Mouse (Mus musculus): ENCODE measurements around the gene Kmt2a. TPM values are rescaled to one million over a fixed set of nuclear protein-coding genes. Genes with fewer than 3 reads are reported as not detected.

Gene Kmt2a
- polyA plus RNA-seq, 1 experiment from 2014 or later, result 14.7 TPM

- no peak overlapping the region for H3K9ac ChIP-seq (ENCODE audit: low read length)
- H3K4me1 ChIP-seq (replicated peaks; ENCODE audit: control insufficient read depth, insufficient read depth, low read length), result no peaks in the 10 kb centered on the region
- no peak overlapping the region for H3K4me3 ChIP-seq (ENCODE audit: low read depth, low read length)
- H3K36me3 ChIP-seq (ENCODE audit: control insufficient read depth, insufficient read depth, low read length), result peaks cover 5% of the 10 kb centered on the region
- no peak for DNase-seq (ENCODE audit: low spot score)
- ATAC-seq (replicated peaks; ENCODE audit: low FRiP score, low TSS enrichment, low read depth), result no peak
- H3K27ac ChIP-seq (ENCODE audit: low read depth), result no peak overlapping the region
- H3K9me3 ChIP-seq (ENCODE audit: control insufficient read depth, low read length), result no peaks in the 10 kb centered on the region
- WGBS, result 72% methylated on average over 4 of the region's 4 CpGs
- H3K27me3 ChIP-seq (replicated peaks; ENCODE audit: control insufficient read depth, insufficient read depth, low read length), result no peaks in the 10 kb centered on the region
- no peak overlapping the region for H3K4me2 ChIP-seq (ENCODE audit: low read length)
Measured at GRCm38 (mm10) chr9:44905620-44906019, 24.5 kb upstream of the Kmt2a start.

DNA sequence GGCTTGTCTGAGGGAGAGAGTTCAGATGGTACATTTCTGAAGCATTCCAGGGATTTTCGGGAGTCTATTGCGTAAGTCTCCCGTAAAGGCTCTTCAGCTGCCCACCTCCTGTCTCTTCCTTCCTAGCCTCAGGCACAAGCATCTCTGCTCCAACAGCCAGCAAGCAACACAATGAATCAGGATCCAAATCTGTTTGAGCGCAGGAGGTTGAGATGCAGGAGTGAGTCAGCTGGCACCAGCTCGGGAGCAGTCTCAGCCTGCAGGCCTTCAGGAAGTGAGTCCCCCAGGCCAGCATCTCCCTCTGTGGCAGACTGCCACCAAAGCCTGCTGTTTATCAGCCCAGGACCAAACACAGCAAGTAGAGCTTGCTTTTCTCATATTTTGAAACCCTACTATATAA lies 23.9 kb upstream of the Kmt2a start:
- no peaks in the 10 kb centered on the region for H3K27me3 ChIP-seq (replicated peaks; ENCODE audit: control insufficient read depth, insufficient read depth, low read length)
- H3K9ac ChIP-seq (ENCODE audit: low read length), result no peak overlapping the region
- ATAC-seq (replicated peaks; ENCODE audit: low FRiP score, low TSS enrichment, low read depth) (no peak), DNase-seq (ENCODE audit: low spot score) (no peak)
- no peaks in the 10 kb centered on the region for H3K9me3 ChIP-seq (ENCODE audit: control insufficient read depth, low read length)
- H3K36me3 ChIP-seq (ENCODE audit: control insufficient read depth, insufficient read depth, low read length), result no peaks in the 10 kb centered on the region
- no peak overlapping the region for H3K4me2 ChIP-seq (ENCODE audit: low read length)
- H3K4me3 ChIP-seq (ENCODE audit: low read depth, low read length), result no peak overlapping the region
- no peak overlapping the region for H3K27ac ChIP-seq (ENCODE audit: low read depth)
- 54% methylated on average over 5 of the region's 5 CpGs for WGBS
- no peaks in the 10 kb centered on the region for H3K4me1 ChIP-seq (replicated peaks; ENCODE audit: control insufficient read depth, insufficient read depth, low read length)

- H3K36me3 ChIP-seq (ENCODE audit: control insufficient read depth, insufficient read depth, low read length), result no peaks in the 10 kb centered on the region
Measured at GRCm38 (mm10) chr9:44903856-44904255, 22.8 kb upstream of the Kmt2a start.

GRCm38 (mm10) chr9:44900402-44900801 lies 19.3 kb upstream of the Kmt2a start:
- H3K36me3 ChIP-seq (ENCODE audit: control insufficient read depth, insufficient read depth, low read length), result no peaks in the 10 kb centered on the region
- 64% methylated on average over 4 of the region's 4 CpGs for WGBS
- DNase-seq (ENCODE audit: low spot score), result no peak
- no peaks in the 10 kb centered on the region for H3K4me1 ChIP-seq (replicated peaks; ENCODE audit: control insufficient read depth, insufficient read depth, low read length)
- no peaks in the 10 kb centered on the region for H3K27me3 ChIP-seq (replicated peaks; ENCODE audit: control insufficient read depth, insufficient read depth, low read length)
- no peak overlapping the region for H3K27ac ChIP-seq (ENCODE audit: low read depth)
- H3K4me2 ChIP-seq (ENCODE audit: low read length), result no peak overlapping the region
- no peak overlapping the region for H3K9ac ChIP-seq (ENCODE audit: low read length)
- no peak overlapping the region for H3K4me3 ChIP-seq (ENCODE audit: low read depth, low read length)
- no peak for ATAC-seq (replicated peaks; ENCODE audit: low FRiP score, low TSS enrichment, low read depth)
- H3K9me3 ChIP-seq (ENCODE audit: control insufficient read depth, low read length), result no peaks in the 10 kb centered on the region

More at GRCm38 (mm10) chr9:44903856-44904255, 22.8 kb upstream of the Kmt2a start:
- WGBS, result 75% methylated on average over 4 of the region's 4 CpGs
- DNase-seq (ENCODE audit: low spot score) (no peak), ATAC-seq (replicated peaks; ENCODE audit: low FRiP score, low TSS enrichment, low read depth) (no peak)
- Histone ChIP-seq H3K4me1 (replicated peaks; ENCODE audit: control insufficient read depth, insufficient read depth, low read length) (no peaks in the 10 kb centered on the region), H3K27me3 (replicated peaks; ENCODE audit: control insufficient read depth, insufficient read depth, low read length) (no peaks in the 10 kb centered on the region), H3K4me2 (ENCODE audit: low read length) (no peak overlapping the region), H3K9ac (ENCODE audit: low read length) (no peak overlapping the region), H3K27ac (ENCODE audit: low read depth) (no peak overlapping the region), H3K9me3 (ENCODE audit: control insufficient read depth, low read length) (no peaks in the 10 kb centered on the region), H3K4me3 (ENCODE audit: low read depth, low read length) (no peak overlapping the region)

GRCm38 (mm10) chr9:44899716-44900115 lies 18.6 kb upstream of the Kmt2a start:
- Histone ChIP-seq H3K36me3 (ENCODE audit: control insufficient read depth, insufficient read depth, low read length) (no peaks in the 10 kb centered on the region), H3K9me3 (ENCODE audit: control insufficient read depth, low read length) (no peaks in the 10 kb centered on the region), H3K27ac (ENCODE audit: low read depth) (no peak overlapping the region), H3K9ac (ENCODE audit: low read length) (no peak overlapping the region), H3K27me3 (replicated peaks; ENCODE audit: control insufficient read depth, insufficient read depth, low read length) (no peaks in the 10 kb centered on the region), H3K4me1 (replicated peaks; ENCODE audit: control insufficient read depth, insufficient read depth, low read length) (no peaks in the 10 kb centered on the region), H3K4me3 (ENCODE audit: low read depth, low read length) (no peak overlapping the region), H3K4me2 (ENCODE audit: low read length) (no peak overlapping the region)
- WGBS, result 69% methylated on average over 3 of the region's 3 CpGs
- no peak for DNase-seq (ENCODE audit: low spot score)
- no peak for ATAC-seq (replicated peaks; ENCODE audit: low FRiP score, low TSS enrichment, low read depth)

- Histone ChIP-seq H3K27me3 (replicated peaks; ENCODE audit: control insufficient read depth, insufficient read depth, low read length) (no peaks in the 10 kb centered on the region), H3K9me3 (ENCODE audit: control insufficient read depth, low read length) (no peaks in the 10 kb centered on the region), H3K9ac (ENCODE audit: low read length) (no peak overlapping the region), H3K4me1 (replicated peaks; ENCODE audit: control insufficient read depth, insufficient read depth, low read length) (no peaks in the 10 kb centered on the region), H3K36me3 (ENCODE audit: control insufficient read depth, insufficient read depth, low read length) (no peaks in the 10 kb centered on the region), H3K4me3 (ENCODE audit: low read depth, low read length) (no peak overlapping the region), H3K27ac (ENCODE audit: low read depth) (no peak overlapping the region), H3K4me2 (ENCODE audit: low read length) (no peak overlapping the region)
- WGBS, result 59% methylated on average over 4 of the region's 4 CpGs
- no peak for DNase-seq (ENCODE audit: low spot score)
- ATAC-seq (replicated peaks; ENCODE audit: low FRiP score, low TSS enrichment, low read depth), result no peak
Measured at GRCm38 (mm10) chr9:44897024-44897423, 15.9 kb upstream of the Kmt2a start.

- 46% methylated on average over 3 of the region's 3 CpGs for WGBS
- Histone ChIP-seq H3K4me2 (ENCODE audit: low read length) (no peak overlapping the region), H3K27me3 (replicated peaks; ENCODE audit: control insufficient read depth, insufficient read depth, low read length) (no peaks in the 10 kb centered on the region), H3K4me1 (replicated peaks; ENCODE audit: control insufficient read depth, insufficient read depth, low read length) (no peaks in the 10 kb centered on the region), H3K9me3 (ENCODE audit: control insufficient read depth, low read length) (no peaks in the 10 kb centered on the region), H3K27ac (ENCODE audit: low read depth) (no peak overlapping the region), H3K36me3 (ENCODE audit: control insufficient read depth, insufficient read depth, low read length) (no peaks in the 10 kb centered on the region), H3K9ac (ENCODE audit: low read length) (no peak overlapping the region), H3K4me3 (ENCODE audit: low read depth, low read length) (no peak overlapping the region)
- ATAC-seq (replicated peaks; ENCODE audit: low FRiP score, low TSS enrichment, low read depth) (no peak), DNase-seq (ENCODE audit: low spot score) (no peak)
Measured at GRCm38 (mm10) chr9:44892664-44893063, 11.6 kb upstream of the Kmt2a start.

DNA sequence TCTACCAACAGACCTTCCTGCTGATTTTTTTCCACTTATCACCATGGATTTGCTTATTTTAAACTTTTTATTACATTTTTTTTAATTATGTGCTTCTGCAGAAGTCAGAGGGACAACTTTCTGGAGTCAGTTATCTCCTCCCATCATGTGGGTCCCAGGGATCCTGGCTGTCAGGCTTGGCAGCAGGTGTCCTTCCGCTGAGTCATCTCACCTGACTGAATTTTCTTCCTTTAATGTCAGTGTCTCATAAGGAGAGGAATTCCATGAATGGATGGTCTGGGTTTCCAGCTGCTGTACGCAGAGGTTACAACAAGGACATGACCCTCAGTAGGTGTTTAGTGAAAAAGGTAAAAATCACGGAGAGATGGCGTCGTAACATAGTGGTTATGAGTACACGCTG lies 10.1 kb upstream of the Kmt2a start:
- DNase-seq (ENCODE audit: low spot score), result no peak
- Histone ChIP-seq H3K27ac (ENCODE audit: low read depth) (no peak overlapping the region), H3K4me2 (ENCODE audit: low read length) (no peak overlapping the region), H3K9ac (ENCODE audit: low read length) (no peak overlapping the region), H3K4me3 (ENCODE audit: low read depth, low read length) (no peak overlapping the region), H3K4me1 (replicated peaks; ENCODE audit: control insufficient read depth, insufficient read depth, low read length) (no peaks in the 10 kb centered on the region), H3K36me3 (ENCODE audit: control insufficient read depth, insufficient read depth, low read length) (no peaks in the 10 kb centered on the region), H3K27me3 (replicated peaks; ENCODE audit: control insufficient read depth, insufficient read depth, low read length) (no peaks in the 10 kb centered on the region), H3K9me3 (ENCODE audit: control insufficient read depth, low read length) (no peaks in the 10 kb centered on the region)
- 88% methylated on average over 6 of the region's 6 CpGs for WGBS
- no peak for ATAC-seq (replicated peaks; ENCODE audit: low FRiP score, low TSS enrichment, low read depth)

DNA sequence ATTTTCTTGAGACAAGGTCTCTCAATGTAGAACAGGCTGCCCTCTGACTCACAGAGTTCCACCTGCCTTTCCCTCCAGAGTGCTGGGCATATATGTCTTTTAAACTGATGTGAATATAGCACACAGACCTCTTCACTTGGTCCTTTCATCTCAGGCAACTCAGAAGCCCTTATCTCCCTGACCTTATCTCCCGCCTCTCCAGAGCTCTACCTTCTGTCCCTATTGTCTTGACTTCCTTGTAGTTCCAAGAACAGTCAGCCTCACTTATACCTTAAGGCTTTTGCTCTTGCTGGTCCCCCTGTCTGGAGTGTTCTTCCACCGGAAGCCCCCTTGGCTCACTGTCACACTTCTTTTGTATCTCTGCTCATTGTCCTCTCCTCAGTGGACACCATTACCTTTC lies 9.0 kb upstream of the Kmt2a start:
- no peaks in the 10 kb centered on the region for H3K27me3 ChIP-seq (replicated peaks; ENCODE audit: control insufficient read depth, insufficient read depth, low read length)
- WGBS, result 53% methylated on average over 2 of the region's 2 CpGs
- H3K9ac ChIP-seq (ENCODE audit: low read length), result no peak overlapping the region
- no peak overlapping the region for H3K27ac ChIP-seq (ENCODE audit: low read depth)
- H3K9me3 ChIP-seq (ENCODE audit: control insufficient read depth, low read length), result no peaks in the 10 kb centered on the region
- H3K4me1 ChIP-seq (replicated peaks; ENCODE audit: control insufficient read depth, insufficient read depth, low read length), result no peaks in the 10 kb centered on the region
- ATAC-seq (replicated peaks; ENCODE audit: low FRiP score, low TSS enrichment, low read depth), result no peak
- no peak overlapping the region for H3K4me3 ChIP-seq (ENCODE audit: low read depth, low read length)
- H3K4me2 ChIP-seq (ENCODE audit: low read length), result no peak overlapping the region
- no peaks in the 10 kb centered on the region for H3K36me3 ChIP-seq (ENCODE audit: control insufficient read depth, insufficient read depth, low read length)
- no peak for DNase-seq (ENCODE audit: low spot score)

Measured in intestine, embryonic 14.5 days (tissue).